Mouse (Mus musculus) ovary, adult 18-20 months (tissue): ENCODE results near the gene Dtnb.
"Not testable (repeated sequence)": the region's sequence is repeated elsewhere in the genome, so short reads cannot be mapped to it uniquely, and the experiment has no call there.

Experiments
- DNase-seq: peaks from one replicate; pipeline ENCODE4 v3.0.0; 2022; ENCODE audit warnings: low spot score, mixed read lengths

The Dtnb gene

GRCm38 (mm10) chr12:3660985-3661635 is 88.9 kb downstream of the Dtnb start:
- no peak for DNase-seq

- DNase-seq: no peak
These were observed 90.5 kb downstream of the Dtnb start for GRCm38 (mm10) chr12:3662660-3663059.

GRCm38 (mm10) chr12:3663386-3663785 is 91.2 kb downstream of the Dtnb start:
- no peak for DNase-seq

- DNase-seq: no peak
These were observed 97.8 kb downstream of the Dtnb start for GRCm38 (mm10) chr12:3669971-3670381.

- no peak for DNase-seq
These were observed 98.9 kb downstream of the Dtnb start for GRCm38 (mm10) chr12:3671117-3671516.

- DNase-seq: no peak
These were observed 100.6 kb downstream of the Dtnb start for GRCm38 (mm10) chr12:3672786-3673185.

- DNase-seq: no peak
These were observed 101.7 kb downstream of the Dtnb start for GRCm38 (mm10) chr12:3673886-3674285.

GRCm38 (mm10) chr12:3674913-3675312 is 102.7 kb downstream of the Dtnb start:
- DNase-seq: no peak

GRCm38 (mm10) chr12:3680721-3681120 is 108.5 kb downstream of the Dtnb start:
- no peak for DNase-seq

- no peak for DNase-seq
These were observed 110.9 kb downstream of the Dtnb start for GRCm38 (mm10) chr12:3683041-3683440.

- DNase-seq: no peak
These were observed 114.3 kb downstream of the Dtnb start for GRCm38 (mm10) chr12:3686419-3686940.

- not testable (repeated sequence) for DNase-seq
These were observed 118.8 kb downstream of the Dtnb start for GRCm38 (mm10) chr12:3690926-3691529.

- DNase-seq: no peak
These were observed 120.7 kb downstream of the Dtnb start for GRCm38 (mm10) chr12:3692795-3693392.

GRCm38 (mm10) chr12:3695741-3696501 is 123.7 kb downstream of the Dtnb start:
- DNase-seq: no peak

GRCm38 (mm10) chr12:3700503-3700902 is 128.3 kb downstream of the Dtnb start:
- no peak for DNase-seq

GRCm38 (mm10) chr12:3702903-3703302 is 130.7 kb downstream of the Dtnb start:
- no peak for DNase-seq

- no peak for DNase-seq
These were observed 147.1 kb downstream of the Dtnb start for GRCm38 (mm10) chr12:3719151-3719721.

GRCm38 (mm10) chr12:3720527-3720926 is 148.3 kb downstream of the Dtnb start:
- no peak for DNase-seq

- DNase-seq: no peak
These were observed 151.6 kb downstream of the Dtnb start for GRCm38 (mm10) chr12:3723762-3724161.

- DNase-seq: no peak
These were observed 152.7 kb downstream of the Dtnb start for GRCm38 (mm10) chr12:3724822-3725370.

- DNase-seq: no peak
These were observed 157.4 kb downstream of the Dtnb start for GRCm38 (mm10) chr12:3729521-3730075.
